ENCODE assay signal across 22 mouse cellular contexts in genomic region chr12:95563431-95563830, GRCm38 (mm10).
DNase-seq lines count a peak whose midpoint lies in the region; ATAC-seq and TF ChIP-seq lines count a peak whose summit lies in the region.
"Had no signal": no experiment of that assay in that cellular context is flagged by ENCODE, and none has a peak within 500 bp of the region (broad histone marks: within the 10 kb centered on the region; RNA-seq: fewer than 3 reads in every experiment).

No protein-coding gene starts in this region.

- TF ChIP-seq CTCF in lung, embryonic 14.5 days (IDR thresholded peaks at IDR 0.05; ENCODE audit: low read depth): no peak

- no peak overlapping the region for H3K27ac ChIP-seq in forebrain, embryonic 14.5 days (ENCODE audit: low read depth, low read length)
- H3K27ac ChIP-seq in forebrain, embryonic 10.5 days: no peak overlapping the region
- H3K27ac ChIP-seq in lung, embryonic 14.5 days (ENCODE audit: low read depth): no peak overlapping the region
- peak overlapping the region; percentile 51 for H3K27ac ChIP-seq in embryonic facial prominence, embryonic 10.5 days (replicated peaks)
- no peak overlapping the region for H3K27ac ChIP-seq in hindbrain, embryonic 13.5 days
- H3K27ac ChIP-seq: embryonic facial prominence, embryonic 13.5 days; heart, embryonic 13.5 days; hindbrain, embryonic 15.5 days; intestine, embryonic 15.5 days; macrophage; midbrain, embryonic 10.5 days; stomach, embryonic 15.5 days had no signal

- H3K4me1 ChIP-seq in forebrain, embryonic 14.5 days (ENCODE audit: control insufficient read depth, insufficient read depth, low read length): no peaks in the 10 kb centered on the region
- H3K4me1 ChIP-seq in forebrain, embryonic 10.5 days: peaks cover 14% of the 10 kb centered on the region
- H3K4me1 ChIP-seq in lung, embryonic 14.5 days (ENCODE audit: insufficient read depth): no peaks in the 10 kb centered on the region
- peaks cover 9% of the 10 kb centered on the region for H3K4me1 ChIP-seq in embryonic facial prominence, embryonic 10.5 days
- H3K4me1 ChIP-seq in hindbrain, embryonic 13.5 days (replicated peaks): no peaks in the 10 kb centered on the region
- H3K4me1 ChIP-seq: embryonic facial prominence, embryonic 13.5 days; intestine, embryonic 15.5 days; stomach, embryonic 15.5 days had no signal

- no peak overlapping the region for H3K9ac ChIP-seq in forebrain, embryonic 14.5 days (ENCODE audit: low read length)
- H3K9ac ChIP-seq in lung, embryonic 14.5 days: no peak overlapping the region
- H3K9ac ChIP-seq in hindbrain, embryonic 13.5 days: no peak overlapping the region
- H3K9ac ChIP-seq: embryonic facial prominence, embryonic 13.5 days; heart, embryonic 13.5 days; hindbrain, embryonic 15.5 days; intestine, embryonic 15.5 days; stomach, embryonic 15.5 days had no signal

- peak; percentile 35 for DNase-seq in forebrain, embryonic 14.5 days (ENCODE audit: low spot score)
- DNase-seq in forebrain, embryonic 10.5 days (ENCODE audit: extremely low spot score, low spot score): no peak
- DNase-seq in lung, embryonic 14.5 days: peak; percentile 50
- DNase-seq in lung, adult 18-20 months: no peak
- DNase-seq in 3134 (ENCODE audit: extremely low read depth, insufficient read length, low spot score): peak; percentile 43
- peak; percentile 11 for DNase-seq in embryonic facial prominence, embryonic 10.5 days (ENCODE audit: low spot score)
- no peak for DNase-seq in embryo, embryonic 11 days
- DNase-seq: cerebellum, adult 9-10 months; gastrocnemius, postnatal 10 days; heart, adult 11 months; heart, postnatal 36 days; right cerebral cortex, postnatal 14 days; thymus, adult 2 months had no signal

- H3K36me3 ChIP-seq in forebrain, embryonic 14.5 days (ENCODE audit: control insufficient read depth, insufficient read depth, low read length): no peaks in the 10 kb centered on the region
- H3K36me3 ChIP-seq in forebrain, embryonic 10.5 days (replicated peaks): no peaks in the 10 kb centered on the region
- H3K36me3 ChIP-seq in lung, embryonic 14.5 days (ENCODE audit: insufficient read depth): no peaks in the 10 kb centered on the region
- no peaks in the 10 kb centered on the region for H3K36me3 ChIP-seq in embryonic facial prominence, embryonic 10.5 days (replicated peaks)
- no peaks in the 10 kb centered on the region for H3K36me3 ChIP-seq in hindbrain, embryonic 13.5 days
- H3K36me3 ChIP-seq: embryonic facial prominence, embryonic 13.5 days; G1E; heart, embryonic 13.5 days; hindbrain, embryonic 15.5 days; intestine, embryonic 15.5 days; midbrain, embryonic 10.5 days; stomach, embryonic 15.5 days had no signal

- 50% methylated on average over 4 of the region's 4 CpGs for WGBS in forebrain, embryonic 14.5 days
- 69% methylated on average over 4 of the region's 4 CpGs for WGBS in forebrain, embryonic 10.5 days
- 33% methylated on average over 4 of the region's 4 CpGs for WGBS in lung, embryonic 14.5 days
- WGBS in embryonic facial prominence, embryonic 10.5 days: 59% methylated on average over 4 of the region's 4 CpGs
- 83% methylated on average over 4 of the region's 4 CpGs for WGBS in hindbrain, embryonic 13.5 days

- ATAC-seq in forebrain, embryonic 14.5 days: no peak
- ATAC-seq in lung, embryonic 14.5 days (ENCODE audit: insufficient read depth): peak; percentile 71; the same call in 1 of the 2 replicates
- no peak for ATAC-seq in hindbrain, embryonic 13.5 days (ENCODE audit: low FRiP score)
- ATAC-seq: intestine, embryonic 15.5 days had no signal

- no peak overlapping the region for H3K4me3 ChIP-seq in forebrain, embryonic 14.5 days (ENCODE audit: low read depth, low read length)
- H3K4me3 ChIP-seq in forebrain, embryonic 10.5 days: no peak overlapping the region
- no peak overlapping the region for H3K4me3 ChIP-seq in lung, embryonic 14.5 days (ENCODE audit: low read depth, low read length)
- no peak overlapping the region for H3K4me3 ChIP-seq in embryonic facial prominence, embryonic 10.5 days
- no peak overlapping the region for H3K4me3 ChIP-seq in hindbrain, embryonic 13.5 days
- H3K4me3 ChIP-seq: embryonic facial prominence, embryonic 13.5 days; heart, embryonic 13.5 days; hindbrain, embryonic 15.5 days; intestine, embryonic 15.5 days; midbrain, embryonic 10.5 days; stomach, embryonic 15.5 days had no signal

- no peaks in the 10 kb centered on the region for H3K27me3 ChIP-seq in forebrain, embryonic 14.5 days (replicated peaks; ENCODE audit: control insufficient read depth, insufficient read depth, low read length)
- no peaks in the 10 kb centered on the region for H3K27me3 ChIP-seq in forebrain, embryonic 10.5 days (ENCODE audit: poor library complexity, severe bottlenecking)
- H3K27me3 ChIP-seq in lung, embryonic 14.5 days (ENCODE audit: insufficient read depth, low read length): no peaks in the 10 kb centered on the region
- no peaks in the 10 kb centered on the region for H3K27me3 ChIP-seq in embryonic facial prominence, embryonic 10.5 days (replicated peaks; ENCODE audit: low read depth, poor library complexity, severe bottlenecking)
- H3K27me3 ChIP-seq in hindbrain, embryonic 13.5 days: no peaks in the 10 kb centered on the region
- H3K27me3 ChIP-seq: embryonic facial prominence, embryonic 13.5 days; heart, embryonic 13.5 days; hindbrain, embryonic 15.5 days; intestine, embryonic 15.5 days; stomach, embryonic 15.5 days had no signal

- H3K4me2 ChIP-seq in forebrain, embryonic 14.5 days (ENCODE audit: low read length): no peak overlapping the region
- H3K4me2 ChIP-seq in lung, embryonic 14.5 days: no peak overlapping the region
- no peak overlapping the region for H3K4me2 ChIP-seq in hindbrain, embryonic 13.5 days
- H3K4me2 ChIP-seq: embryonic facial prominence, embryonic 13.5 days; heart, embryonic 13.5 days; hindbrain, embryonic 15.5 days; intestine, embryonic 15.5 days; stomach, embryonic 15.5 days had no signal

- no peaks in the 10 kb centered on the region; the same call in 1 of the 2 replicates for H3K9me3 ChIP-seq in forebrain, embryonic 14.5 days (replicated peaks; ENCODE audit: control insufficient read depth, low read length)
- 0 out of 2 replicates have a peak, but pooled peaks cover 3% of the 10 kb centered on the region for H3K9me3 ChIP-seq in forebrain, embryonic 10.5 days
- no peaks in the 10 kb centered on the region for H3K9me3 ChIP-seq in lung, embryonic 14.5 days (ENCODE audit: low read depth, low read length)
- H3K9me3 ChIP-seq in embryonic facial prominence, embryonic 10.5 days: peaks cover 3% of the 10 kb centered on the region; the same call in 1 of the 2 replicates
- no peaks in the 10 kb centered on the region for H3K9me3 ChIP-seq in hindbrain, embryonic 13.5 days
- H3K9me3 ChIP-seq: embryonic facial prominence, embryonic 13.5 days; heart, embryonic 13.5 days; hindbrain, embryonic 15.5 days; intestine, embryonic 15.5 days; midbrain, embryonic 10.5 days; stomach, embryonic 15.5 days had no signal

Comparison
In these comparisons a context has a peak if more than half of its experiments do, and no peak if none do; other contexts are left out.
1. DNase-seq: peak in forebrain, embryonic 14.5 days (single experiment), lung, embryonic 14.5 days (single experiment), 3134 (single experiment) and embryonic facial prominence, embryonic 10.5 days (single experiment); none in forebrain, embryonic 10.5 days (single experiment), lung, adult 18-20 months (0 of 2) and embryo, embryonic 11 days (single experiment).